Mouse (Mus musculus): ENCODE measurements around the gene Fus. TPM values are rescaled to one million over a fixed set of nuclear protein-coding genes. Genes with fewer than 3 reads are reported as not detected.

Fus gene
- 100 to 1,000 TPM; 709 to 864 TPM for total RNA-seq (2023)

DNA sequence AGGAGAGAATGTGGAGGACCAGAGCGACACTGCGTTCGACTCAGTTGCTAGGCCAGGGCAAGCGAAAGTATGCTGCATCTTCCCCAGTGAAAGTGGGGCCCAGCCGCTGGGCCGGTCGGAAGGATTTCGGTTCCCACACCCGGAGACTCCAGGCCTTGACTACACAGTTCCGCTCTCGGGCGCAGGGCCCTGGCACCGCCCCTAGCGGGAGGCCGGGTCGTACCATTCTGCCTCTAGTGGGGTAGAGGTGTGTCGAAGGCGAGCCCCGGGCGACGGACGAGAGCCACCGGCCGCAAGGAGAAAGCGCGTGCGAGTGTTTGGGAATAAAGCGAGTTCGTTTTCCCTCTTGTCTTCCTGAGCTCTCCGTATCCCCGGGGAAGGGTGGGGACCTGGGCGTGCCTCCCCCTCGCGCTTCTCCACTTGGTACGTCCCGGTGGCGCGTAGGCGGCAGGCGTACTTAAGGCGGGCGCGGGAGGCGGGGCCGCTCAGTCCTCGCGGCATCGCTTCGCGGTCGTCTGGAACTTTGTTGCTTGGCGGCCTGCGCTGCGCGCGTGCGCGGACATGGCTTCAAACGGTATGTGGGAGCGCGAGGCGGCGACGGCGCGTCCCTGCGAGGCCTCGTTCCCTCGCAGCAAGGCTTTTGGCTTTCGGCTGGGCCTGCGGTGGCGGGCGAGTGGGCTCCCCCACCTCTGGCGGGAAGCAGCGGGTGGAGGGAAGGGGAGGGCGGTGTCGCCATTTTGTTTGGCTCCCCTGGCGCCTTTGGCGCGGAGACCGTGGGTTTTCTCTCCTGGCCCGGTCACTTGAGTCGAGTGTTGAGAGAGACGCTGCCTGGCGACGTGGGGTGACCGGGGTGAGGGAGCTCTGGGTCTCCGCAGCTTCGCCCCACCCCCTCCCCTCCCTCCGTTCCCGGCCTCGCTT lies at the start of gene Fus:
TSS of gene Fus (plus strand) at position 454 of the 918 bp plus-strand sequence.

DNA sequence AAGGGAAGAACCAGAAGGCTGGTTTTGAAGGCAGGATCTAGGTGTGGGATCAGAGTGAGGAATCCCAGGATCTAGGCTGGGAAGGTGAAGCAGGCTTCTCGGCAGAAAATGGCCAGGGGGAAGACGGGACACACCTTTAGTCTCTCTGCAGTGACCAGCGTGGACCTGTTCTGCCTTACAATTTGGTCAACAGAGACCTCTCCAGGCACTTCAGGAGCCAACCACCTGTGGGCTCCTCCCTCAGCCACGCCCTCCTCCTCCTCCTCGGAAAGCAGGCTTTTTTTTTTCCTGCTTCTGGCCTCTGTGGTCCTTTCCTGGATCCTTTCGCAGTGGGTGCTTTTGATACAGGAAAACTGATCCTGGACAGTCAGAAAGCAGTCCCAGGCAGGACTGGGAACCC lies 37.3 kb upstream of the Fus start, which contains the start of gene Prss8:
TSS of gene Prss8 (minus strand) at position 182 of the 400 bp plus-strand sequence.

DNA sequence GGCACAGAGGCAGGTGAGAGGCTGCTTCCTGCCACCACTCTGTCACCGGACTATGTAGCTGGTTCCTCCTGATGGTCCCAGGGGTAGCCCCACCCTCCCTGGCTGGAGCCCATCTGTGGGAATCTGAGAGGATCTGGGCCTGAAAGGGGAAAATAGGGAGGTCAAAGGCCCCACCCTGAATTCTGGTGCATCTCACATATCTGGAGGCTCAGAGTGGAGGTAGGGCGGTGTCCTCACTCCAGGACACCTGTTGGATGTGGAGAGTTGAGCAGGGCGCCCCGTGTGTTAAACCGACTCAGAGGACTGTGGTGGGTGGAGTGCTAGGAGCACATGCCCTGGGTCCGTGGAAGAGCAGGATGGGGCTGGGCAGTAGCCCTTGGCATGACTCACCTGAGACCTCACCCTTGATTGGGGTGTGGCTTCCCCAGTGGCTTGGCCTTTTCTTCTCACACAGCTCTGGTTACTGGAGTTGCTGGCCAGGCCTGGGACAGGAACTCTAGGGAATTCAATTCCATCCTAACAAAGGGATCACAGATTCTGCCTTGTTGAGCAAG lies 20.7 kb upstream of the Fus start, which contains the start of gene Prss36:
TSS of gene Prss36 (minus strand) at position 256 of the 554 bp plus-strand sequence.

DNA sequence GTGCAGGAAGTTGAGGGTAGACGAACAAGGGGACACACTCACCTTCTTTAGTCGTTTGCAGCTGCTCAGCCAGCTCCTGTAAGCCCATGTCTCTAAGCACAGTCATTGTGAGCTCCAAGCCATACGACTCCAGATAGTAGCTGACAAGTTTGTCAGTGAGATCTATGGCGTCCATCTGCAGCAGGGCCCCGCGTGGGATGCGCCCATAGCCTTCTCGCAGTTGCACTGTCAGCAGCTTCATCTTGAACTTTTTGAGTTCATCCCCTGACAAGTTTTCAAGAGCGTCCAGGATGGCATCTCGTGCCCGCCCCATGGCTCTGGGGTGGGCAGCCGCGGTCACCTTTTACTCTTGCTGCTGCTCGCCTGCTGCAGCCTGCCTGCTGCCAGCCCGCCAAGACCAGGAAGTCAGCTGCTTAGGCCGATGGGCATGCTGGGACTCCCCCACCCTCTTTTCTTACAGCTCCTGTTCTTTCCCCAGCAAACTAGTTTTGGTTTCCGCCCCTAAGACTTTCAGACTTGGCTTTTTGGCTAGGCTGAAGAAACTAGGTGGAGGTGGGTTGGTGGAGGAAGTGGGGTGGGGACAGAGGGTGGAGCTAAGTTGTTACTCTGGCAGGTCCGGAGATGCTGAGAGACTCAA lies 26.2 kb downstream of the Fus start, which contains the start of gene Pycard:
TSS of gene Pycard (minus strand) at position 527 of the 637 bp plus-strand sequence.

DNA sequence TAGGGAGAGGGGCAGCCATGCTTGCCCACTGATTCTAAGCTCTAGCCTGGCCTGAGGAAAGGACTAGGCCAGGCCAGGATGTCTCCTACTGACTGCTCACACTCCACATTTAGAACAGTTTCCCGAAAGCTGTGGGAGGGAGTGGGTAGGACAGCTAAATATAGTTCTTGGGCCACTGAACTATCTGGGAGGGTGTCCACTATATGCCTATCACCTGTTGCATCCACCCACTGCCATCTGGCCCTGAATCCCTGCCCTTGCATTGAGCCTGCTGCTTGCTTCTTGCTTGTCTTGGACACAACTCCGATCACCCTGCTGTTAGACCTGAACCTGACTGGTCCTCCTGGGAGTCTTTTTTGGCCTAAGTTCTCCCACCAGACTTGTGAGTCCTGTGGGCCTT lies 36.4 kb downstream of the Fus start, which contains the start of gene Trim72:
TSS of gene Trim72 (plus strand) at position 262 of the 400 bp plus-strand sequence.

Other genes with a start within 250 kb of the Fus start
- gene Ctf2, start 235.3 kb upstream of the Fus start, total RNA-seq (2023) = not detected
- gene Fbxl19, start 222.9 kb upstream of the Fus start, total RNA-seq (2023) = 10 to 100 TPM in 1 of 2 experiments, 1 to 10 TPM in 1; 6.8 to 11.5 TPM
- gene Orai3, start 197.6 kb upstream of the Fus start, total RNA-seq (2023) = 10 to 100 TPM; 13.5 to 17.7 TPM
- gene Setd1a, start 190.8 kb upstream of the Fus start, total RNA-seq (2023) = 10 to 100 TPM; 79.5 to 80.7 TPM
- gene Gm49388, start 181.8 kb upstream of the Fus start, total RNA-seq (2023) = not detected
- gene Hsd3b7, start 166.9 kb upstream of the Fus start, total RNA-seq (2023) = 1 to 10 TPM; 4.7 to 7.1 TPM
- gene Stx4a, start 143.2 kb upstream of the Fus start, total RNA-seq (2023) = 100 to 1,000 TPM; 144 to 145 TPM
- gene Stx1b, start 142.9 kb upstream of the Fus start, total RNA-seq (2023) = not detected
- gene Zfp646, start 91.2 kb upstream of the Fus start, total RNA-seq (2023) = 100 to 1,000 TPM in 1 of 2 experiments, 10 to 100 TPM in 1; 99.7 to 102 TPM
- 10 to 100 TPM; 24.2 to 27.3 TPM for gene Zfp668, start 90.6 kb upstream of the Fus start, total RNA-seq (2023)
- under 1 TPM; 0.53 to 0.76 TPM for gene Prss53, start 76.5 kb upstream of the Fus start, total RNA-seq (2023)
- gene Gm21974, start 72.0 kb upstream of the Fus start, total RNA-seq (2023) = not detected
- 10 to 100 TPM; 12.4 to 16.7 TPM for gene Vkorc1, start 71.8 kb upstream of the Fus start, total RNA-seq (2023)
- gene Bckdk, start 63.4 kb upstream of the Fus start, total RNA-seq (2023) = 10 to 100 TPM; 24.6 to 33.4 TPM
- 10 to 100 TPM; 41.0 to 43.8 TPM for gene Kat8, start 54.9 kb upstream of the Fus start, total RNA-seq (2023)
- gene Prss8, start 37.4 kb upstream of the Fus start, total RNA-seq (2023) = not detected
- gene Prss36, start 20.7 kb upstream of the Fus start, total RNA-seq (2023) = 1 to 10 TPM in 1 of 2 experiments, under 1 TPM in 1; 0.74 to 1.5 TPM
- gene Pycard, start 26.4 kb downstream of the Fus start, total RNA-seq (2023) = 10 to 100 TPM; 45.2 to 62.4 TPM
- gene Trim72, start 36.5 kb downstream of the Fus start, total RNA-seq (2023) = 1 to 10 TPM; 1.3 to 6.0 TPM
- gene Itgam, start 95.2 kb downstream of the Fus start, total RNA-seq (2023) = 1 to 10 TPM in 1 of 2 experiments, under 1 TPM in 1; 0.83 to 2.7 TPM
- gene Gm49368, start 95.2 kb downstream of the Fus start, total RNA-seq (2023) = not detected
- gene Itgax, start 162.1 kb downstream of the Fus start, total RNA-seq (2023) = 1 to 10 TPM; 1.4 to 5.0 TPM
- 1 to 10 TPM; 4.5 to 5.0 TPM for gene Itgad, start 186.9 kb downstream of the Fus start, total RNA-seq (2023)
- not detected for gene Cox6a2, start 238.9 kb downstream of the Fus start, total RNA-seq (2023)

Measured in T-cell, adult 66 days (primary cell).